Mouse (Mus musculus): ENCODE measurements around the gene Rassf5. TPM values are rescaled to one million over a fixed set of nuclear protein-coding genes. Genes with fewer than 3 reads are reported as not detected.
"Not testable (repeated sequence)": the region's sequence is repeated elsewhere in the genome, so short reads cannot be mapped to it uniquely, and the experiment has no call there.

The Rassf5 gene
- polyA plus RNA-seq, 1 experiment: not detected

DNA sequence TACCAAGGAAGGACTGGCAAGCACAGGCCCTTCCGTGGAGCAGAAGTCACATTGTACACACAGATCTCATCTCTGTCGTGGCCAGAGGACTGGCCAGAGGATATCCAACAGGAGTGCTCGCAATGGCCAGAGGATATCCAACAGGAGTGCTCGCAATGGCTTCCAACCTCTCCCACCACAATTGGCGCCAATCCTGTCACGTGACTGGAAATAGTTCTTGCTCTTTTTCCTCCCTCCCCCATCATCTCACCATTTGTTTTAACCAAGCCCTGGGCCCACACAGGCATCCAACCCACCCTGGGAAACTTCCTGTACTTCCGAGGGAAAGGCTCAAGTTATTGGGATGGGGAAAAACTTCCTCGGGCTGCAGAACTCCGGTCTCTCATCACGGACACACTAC is 23.7 kb upstream of the Rassf5 start:
- H3K9me3 ChIP-seq (ENCODE audit: control insufficient read depth, low read length): no peaks in the 10 kb centered on the region
- no peaks in the 10 kb centered on the region; the same call in 1 of the 2 replicates for H3K36me3 ChIP-seq (ENCODE audit: control insufficient read depth)
- no peak for TF ChIP-seq TAL1 (IDR thresholded peaks at IDR 0.05; ENCODE audit: low read length)
- no peak for TF ChIP-seq GATA1 (IDR thresholded peaks at IDR 0.05; ENCODE audit: low read length)
- H3K4me1 ChIP-seq (ENCODE audit: control insufficient read depth): no peaks in the 10 kb centered on the region; the same call in 1 of the 2 replicates
- no peaks in the 10 kb centered on the region for H3K27me3 ChIP-seq (ENCODE audit: control insufficient read depth)
- no peak overlapping the region for H3K4me3 ChIP-seq (replicated peaks)

DNA sequence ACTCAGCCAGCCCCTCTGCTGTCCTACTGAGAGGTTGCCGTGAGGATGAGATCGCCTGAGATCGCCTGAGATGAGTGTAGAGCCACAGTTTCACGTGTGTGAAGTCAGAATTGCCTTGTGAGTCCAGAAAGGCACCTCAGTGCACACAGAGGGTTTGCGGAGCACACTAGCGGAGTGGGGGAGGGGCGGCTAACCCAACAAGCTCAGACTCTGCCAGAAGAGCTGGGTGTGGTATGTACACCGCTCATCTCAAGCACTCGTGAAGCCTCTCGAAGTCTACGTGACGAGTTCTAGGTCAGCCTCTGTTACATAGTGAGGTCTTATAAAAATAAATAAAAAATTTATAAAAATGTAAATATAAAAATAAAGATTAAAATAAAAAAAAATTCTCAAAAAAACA is 18.8 kb upstream of the Rassf5 start:
- Histone ChIP-seq H3K4me3 (replicated peaks) (no peak overlapping the region), H3K36me3 (ENCODE audit: control insufficient read depth) (no peaks in the 10 kb centered on the region), H3K27me3 (ENCODE audit: control insufficient read depth) (no peaks in the 10 kb centered on the region; the same call in 1 of the 2 replicates), H3K9me3 (ENCODE audit: control insufficient read depth, low read length) (no peaks in the 10 kb centered on the region), H3K4me1 (ENCODE audit: control insufficient read depth) (no peaks in the 10 kb centered on the region)
- TF ChIP-seq GATA1 (IDR thresholded peaks at IDR 0.05; ENCODE audit: low read length) (no peak), TAL1 (IDR thresholded peaks at IDR 0.05; ENCODE audit: low read length) (no peak)

DNA sequence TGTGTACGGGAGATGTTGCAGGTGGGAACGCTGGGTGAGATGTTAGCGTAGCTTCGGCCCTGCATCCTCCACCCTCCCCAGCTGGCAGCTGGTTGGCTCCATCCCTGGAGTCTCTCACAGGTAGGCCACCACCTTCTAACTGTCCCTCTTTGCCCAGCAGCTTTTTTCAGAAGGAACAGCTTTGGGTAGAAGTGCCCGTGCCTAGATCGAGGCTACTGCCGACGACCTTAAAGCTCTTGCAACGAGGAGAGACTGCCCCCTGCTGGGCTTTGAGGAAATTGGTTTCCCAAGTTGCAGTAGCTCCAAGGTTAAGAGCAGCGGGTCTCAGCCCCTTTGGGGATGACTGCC is 15.2 kb upstream of the Rassf5 start:
- Histone ChIP-seq H3K4me3 (replicated peaks) (no peak overlapping the region), H3K27me3 (ENCODE audit: control insufficient read depth) (no peaks in the 10 kb centered on the region; the same call in 1 of the 2 replicates), H3K4me1 (ENCODE audit: control insufficient read depth) (no peaks in the 10 kb centered on the region), H3K9me3 (ENCODE audit: control insufficient read depth, low read length) (no peaks in the 10 kb centered on the region), H3K36me3 (ENCODE audit: control insufficient read depth) (no peaks in the 10 kb centered on the region; the same call in 1 of the 2 replicates)
- TF ChIP-seq TAL1 (IDR thresholded peaks at IDR 0.05; ENCODE audit: low read length) (no peak), GATA1 (IDR thresholded peaks at IDR 0.05; ENCODE audit: low read length) (no peak)

DNA sequence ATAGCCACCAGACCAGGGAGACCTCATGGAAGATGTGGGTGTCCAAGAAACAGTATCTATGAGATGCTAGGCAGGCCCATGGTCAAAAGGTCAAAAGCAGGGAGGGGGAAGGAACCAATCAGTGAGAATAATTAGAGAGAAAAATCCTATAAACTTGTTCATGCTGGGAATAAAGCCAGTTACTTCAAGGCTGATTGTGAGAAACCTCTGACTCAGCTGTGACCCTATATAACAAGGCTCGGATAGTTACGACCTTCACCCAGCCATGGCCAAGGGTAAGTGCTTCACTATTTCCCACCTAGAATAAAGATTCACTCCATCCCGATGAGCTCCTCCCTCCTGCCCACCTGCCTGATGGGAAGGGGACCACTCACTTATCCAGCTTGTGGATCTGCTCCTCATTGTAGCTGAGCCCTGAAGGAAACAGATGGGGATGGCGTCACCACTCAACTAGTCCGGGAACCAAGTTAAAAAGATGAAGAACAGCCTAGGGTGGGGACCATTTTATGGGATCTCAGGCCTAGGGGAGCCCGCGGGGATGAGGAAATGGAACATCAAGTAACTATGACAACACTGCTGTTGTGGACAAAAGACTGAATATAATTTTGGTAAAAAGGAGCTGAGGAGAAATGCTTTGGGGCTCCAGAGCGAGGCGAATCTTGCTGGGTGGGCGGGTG is 14.7 kb upstream of the Rassf5 start:
- no peak for TF ChIP-seq TAL1 (IDR thresholded peaks at IDR 0.05; ENCODE audit: low read length)
- TF ChIP-seq GATA1 (IDR thresholded peaks at IDR 0.05; ENCODE audit: low read length): no peak
- no peaks in the 10 kb centered on the region; the same call in 1 of the 2 replicates for H3K27me3 ChIP-seq (ENCODE audit: control insufficient read depth)
- H3K36me3 ChIP-seq (ENCODE audit: control insufficient read depth): no peaks in the 10 kb centered on the region; the same call in 1 of the 2 replicates

DNA sequence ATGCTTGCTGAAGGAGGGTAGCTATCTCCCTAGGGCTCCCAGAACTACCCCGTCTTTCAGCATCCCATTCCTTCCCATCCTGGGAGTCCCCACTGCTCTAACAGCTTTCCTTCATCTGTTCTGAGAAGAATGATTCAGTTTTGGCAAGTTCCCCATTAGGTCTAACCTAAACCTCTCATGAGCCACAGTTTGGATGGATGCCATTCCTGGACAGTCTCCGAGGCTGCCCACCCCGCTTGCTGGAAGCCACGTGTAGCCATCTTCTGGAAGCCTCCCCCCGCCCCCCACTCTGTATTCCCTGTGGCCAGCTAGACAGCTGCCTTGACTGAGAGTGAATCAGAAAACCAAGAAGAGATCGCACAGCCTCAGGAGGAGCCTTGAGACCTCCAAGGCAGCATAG is 12.2 kb upstream of the Rassf5 start:
- H3K36me3 ChIP-seq (ENCODE audit: control insufficient read depth): no peaks in the 10 kb centered on the region; the same call in 1 of the 2 replicates
- H3K9me3 ChIP-seq (ENCODE audit: control insufficient read depth, low read length): no peaks in the 10 kb centered on the region
- TF ChIP-seq GATA1 (IDR thresholded peaks at IDR 0.05; ENCODE audit: low read length) (no peak), TAL1 (IDR thresholded peaks at IDR 0.05; ENCODE audit: low read length) (no peak)
- no peak overlapping the region for H3K4me3 ChIP-seq (replicated peaks)
- H3K4me1 ChIP-seq (ENCODE audit: control insufficient read depth): no peaks in the 10 kb centered on the region
- H3K27me3 ChIP-seq (ENCODE audit: control insufficient read depth): no peaks in the 10 kb centered on the region; the same call in 1 of the 2 replicates

More for the DNA sequence above, 14.7 kb upstream of the Rassf5 start:
- Histone ChIP-seq H3K9me3 (ENCODE audit: control insufficient read depth, low read length) (no peaks in the 10 kb centered on the region), H3K4me1 (ENCODE audit: control insufficient read depth) (no peaks in the 10 kb centered on the region), H3K4me3 (replicated peaks) (no peak overlapping the region)

DNA sequence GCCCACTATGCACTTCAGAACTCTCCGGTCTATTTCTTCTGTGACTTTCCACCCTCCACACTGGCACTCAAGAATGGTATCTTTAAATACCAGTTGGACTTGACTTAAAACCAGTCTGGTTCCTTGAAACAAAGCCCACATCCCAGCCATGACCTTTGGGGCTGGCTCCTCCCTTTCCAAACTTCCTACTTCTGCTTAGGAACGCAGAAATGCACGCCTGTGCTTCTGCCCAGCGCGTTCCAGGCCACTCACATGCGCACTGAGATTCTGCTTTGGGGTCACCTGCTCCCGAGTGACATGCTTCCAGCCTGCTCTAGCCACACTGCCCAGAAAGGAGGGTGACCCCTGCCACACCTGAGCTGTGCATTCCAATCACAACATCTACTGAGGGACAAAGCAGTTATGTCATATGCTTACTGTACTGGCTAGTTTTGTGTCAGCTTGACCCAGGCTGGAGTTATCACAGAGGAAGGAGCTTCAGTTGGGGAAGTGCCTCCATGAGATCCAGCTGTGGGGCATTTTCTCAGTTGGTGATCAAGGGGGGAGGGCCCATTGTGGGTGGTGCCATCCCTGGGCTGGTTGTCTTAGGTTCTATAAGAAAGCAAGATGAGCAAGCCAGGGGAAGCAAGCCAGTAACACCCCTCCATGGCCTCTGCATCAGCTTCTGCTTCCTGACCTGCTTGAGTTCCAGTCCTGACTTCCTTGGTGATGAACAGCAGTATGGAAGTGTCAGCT is 7.6 kb upstream of the Rassf5 start:
- not testable (repeated sequence) for H3K36me3 ChIP-seq (ENCODE audit: control insufficient read depth); H3K4me1 ChIP-seq (ENCODE audit: control insufficient read depth); H3K9me3 ChIP-seq (ENCODE audit: control insufficient read depth, low read length); H3K27me3 ChIP-seq (ENCODE audit: control insufficient read depth); H3K4me3 ChIP-seq (replicated peaks)

DNA sequence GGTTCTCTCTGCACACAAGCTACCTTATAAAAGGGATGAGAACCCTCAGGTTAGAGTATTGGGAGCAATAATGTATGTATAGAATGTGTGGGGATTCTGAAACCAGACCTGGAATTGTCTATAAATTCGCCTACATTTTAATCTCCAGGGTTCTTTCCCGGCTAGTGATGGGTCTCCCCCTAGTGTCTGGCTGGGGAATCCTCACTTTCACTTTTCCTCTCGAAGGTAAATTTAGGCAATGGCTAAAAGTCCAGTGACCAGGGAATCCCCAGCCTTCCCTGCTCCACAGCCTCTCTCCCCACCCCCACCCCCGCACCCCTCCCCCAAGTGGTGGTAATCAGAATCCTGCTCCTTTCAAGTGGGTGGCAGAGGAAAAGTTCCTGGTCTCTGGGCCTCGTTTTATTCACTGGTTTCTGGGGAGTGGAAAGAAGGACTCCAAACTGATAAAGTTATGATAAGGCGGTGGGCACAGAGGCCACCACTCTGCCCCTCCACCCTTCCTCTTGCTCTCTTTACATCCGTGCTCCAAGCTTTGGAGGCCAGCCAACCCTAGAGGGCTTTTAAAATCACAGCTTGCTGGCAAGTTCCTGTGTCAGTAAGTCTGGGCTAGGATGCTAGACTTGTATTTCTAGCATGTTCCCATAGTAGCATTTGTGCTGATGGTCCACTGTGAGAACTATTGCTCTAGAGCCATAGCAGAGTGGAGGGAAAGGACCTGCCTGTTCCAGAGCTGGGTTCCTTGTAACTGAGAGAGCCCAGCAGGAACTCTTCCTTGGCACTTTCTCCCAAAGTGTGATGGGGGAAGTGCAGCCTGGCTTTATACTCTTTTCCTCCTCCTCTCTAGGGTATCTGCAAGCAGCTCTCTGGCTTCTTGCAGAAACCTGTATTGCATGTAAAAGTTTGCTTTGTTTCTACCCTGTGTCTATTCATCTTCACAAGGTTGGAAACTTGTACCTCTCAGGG is 1.7 kb upstream of the Rassf5 start:
- peaks cover 3% of the 10 kb centered on the region; the same call in 1 of the 2 replicates for H3K9me3 ChIP-seq (ENCODE audit: control insufficient read depth, low read length)
- H3K27me3 ChIP-seq (ENCODE audit: control insufficient read depth): peaks cover 58% of the 10 kb centered on the region
- no peak overlapping the region for H3K4me3 ChIP-seq (replicated peaks)
- TF ChIP-seq GATA1 (IDR thresholded peaks at IDR 0.05; ENCODE audit: low read length): no peak
- TF ChIP-seq TAL1 (IDR thresholded peaks at IDR 0.05; ENCODE audit: low read length): no peak
- H3K36me3 ChIP-seq (ENCODE audit: control insufficient read depth): no peaks in the 10 kb centered on the region
- H3K4me1 ChIP-seq (ENCODE audit: control insufficient read depth): peaks cover 13% of the 10 kb centered on the region

DNA sequence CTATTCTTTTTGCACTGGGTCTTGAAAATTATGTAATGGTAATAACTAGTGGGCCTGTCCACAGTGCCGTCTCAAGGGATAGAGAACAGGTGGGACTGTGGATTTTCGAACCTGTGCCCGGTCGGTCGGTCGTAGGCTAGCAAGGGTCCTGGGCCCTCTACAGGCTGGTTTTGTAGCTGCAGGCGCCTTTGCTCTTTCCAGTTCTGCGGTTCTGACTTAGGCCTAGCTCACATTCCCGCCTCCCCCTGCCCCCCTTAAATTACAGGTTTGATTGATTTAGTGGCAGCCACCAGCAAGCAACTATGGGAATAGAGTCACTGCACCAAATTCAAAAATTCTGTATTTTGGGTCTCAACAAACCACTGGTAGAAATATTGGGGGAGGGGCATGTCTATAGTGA is 868 bp upstream of the Rassf5 start:
- TF ChIP-seq GATA1 (IDR thresholded peaks at IDR 0.05; ENCODE audit: low read length): no peak
- no peak for TF ChIP-seq TAL1 (IDR thresholded peaks at IDR 0.05; ENCODE audit: low read length)
- H3K4me1 ChIP-seq (ENCODE audit: control insufficient read depth): peaks cover 13% of the 10 kb centered on the region
- no peaks in the 10 kb centered on the region for H3K36me3 ChIP-seq (ENCODE audit: control insufficient read depth)
- H3K4me3 ChIP-seq (replicated peaks): no peak overlapping the region
- H3K9me3 ChIP-seq (ENCODE audit: control insufficient read depth, low read length): peaks cover 3% of the 10 kb centered on the region; the same call in 1 of the 2 replicates
- peaks cover 60% of the 10 kb centered on the region for H3K27me3 ChIP-seq (ENCODE audit: control insufficient read depth)
